Mouse (Mus musculus) thymus, adult 2 months (tissue): Measurements from ENCODE around the gene Gm49318.

Experiments used
- CTCF ChIP-seq: fragments of 200-500 bp; IDR thresholded peaks from 2 replicates; pipeline ENCODE4 v1.5.1; 2012; ENCODE audit warnings: mild to moderate bottlenecking, control low read depth, low read length, moderate library complexity, borderline replicate concordance; ENCODE audit not compliant: control insufficient read depth, poor library complexity, insufficient read depth; ENCODE audit errors: extremely low read depth
- POLR2A ChIP-seq: fragments of 200-500 bp; IDR thresholded peaks from 2 replicates; pipeline ENCODE4 v1.6.1; 2012; ENCODE audit warnings: mild to moderate bottlenecking, low read length, control low read depth, moderate library complexity; ENCODE audit not compliant: control insufficient read depth, poor library complexity, insufficient read depth; ENCODE audit errors: extremely low read depth

GRCm38 (mm10) chr9:22069881-22070553 lies 1.0 kb downstream of the Gm49318 start:
- TF ChIP-seq CTCF (no peak), POLR2A (no peak)
